Mouse (Mus musculus): ENCODE results near the gene Pip5k1c.
A peak's percentile ranks its signal among the peaks of the same experiment; 100 is the strongest.

Pip5k1c gene

DNA sequence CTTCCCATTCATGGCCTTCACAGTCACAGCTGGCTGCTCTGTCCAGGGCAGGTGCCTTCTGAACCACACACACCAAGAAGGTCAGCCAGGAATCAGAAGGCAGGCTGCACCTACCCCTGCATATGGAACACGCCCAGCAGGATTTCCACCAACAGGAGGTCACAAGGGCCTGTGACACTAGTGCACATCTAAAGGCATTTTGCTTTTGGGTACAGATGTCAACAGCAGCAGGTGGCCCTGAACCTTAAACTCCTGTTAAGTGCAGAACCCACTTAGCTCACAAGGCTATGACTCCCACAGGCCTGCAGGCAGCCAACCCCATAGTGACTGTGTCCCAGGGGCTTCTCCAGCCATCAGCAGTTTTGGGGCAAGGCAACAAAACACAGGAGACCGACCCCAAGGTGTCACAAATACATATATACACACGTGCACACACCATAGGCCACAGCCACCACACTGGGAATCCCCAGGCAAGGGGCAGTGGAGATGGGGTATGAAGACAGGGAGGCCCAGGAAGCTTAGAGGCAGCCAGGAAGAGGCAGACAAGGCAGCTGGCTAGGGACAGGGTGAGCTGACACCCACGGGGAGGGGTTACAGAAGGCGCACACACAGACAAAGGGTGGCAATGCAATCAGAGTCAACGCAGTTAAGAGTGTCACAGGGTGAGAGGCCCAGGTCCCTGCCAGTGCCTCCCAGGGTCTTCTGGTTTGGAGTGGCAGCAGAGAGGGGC lies 73.9 kb downstream of the Pip5k1c start:
- DNase-seq (ENCODE audit: low spot score in 2 of 2): peak in 1 of 2 experiments; percentile 34

DNA sequence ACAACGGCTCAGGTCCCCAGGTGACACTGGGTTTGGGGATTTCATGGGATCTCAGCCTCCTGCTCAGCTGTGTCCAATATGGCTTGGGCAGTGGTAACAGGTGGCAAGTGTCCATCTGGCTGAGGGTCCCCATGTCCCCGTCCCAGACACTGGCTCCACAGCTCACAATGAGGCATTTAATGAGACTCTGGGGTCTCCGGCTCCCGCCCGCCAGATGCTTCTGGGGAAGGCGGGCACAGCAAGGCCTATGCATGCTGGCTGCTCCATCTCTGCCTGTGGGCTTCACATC lies 74.4 kb downstream of the Pip5k1c start:
- DNase-seq (ENCODE audit: low spot score in 2 of 2): no peak
